In genomic region chr5:150906053-150907040, GRCm38 (mm10) we compare ENCODE assay signal across 10 mouse cellular contexts. TPM values are rescaled to one million over a fixed set of nuclear protein-coding genes. Genes with fewer than 3 reads are reported as not detected.
A peak's percentile ranks its signal among the peaks of the same experiment; 100 is the strongest.
DNase-seq lines count a peak whose midpoint lies in the region; ATAC-seq and TF ChIP-seq lines count a peak whose summit lies in the region.
"Had no signal": no experiment of that assay in that cellular context is flagged by ENCODE, and none has a peak within 500 bp of the region (broad histone marks: within the 10 kb centered on the region; RNA-seq: fewer than 3 reads in every experiment).

No protein-coding gene starts in this region.

- peak; percentile 98 for DNase-seq in brain, embryonic 14.5 days (ENCODE audit: low read depth)
- peak; percentile 96 for DNase-seq in forebrain, embryonic 14.5 days (ENCODE audit: low spot score)
- DNase-seq in layer of hippocampus, postnatal 10 days (ENCODE audit: low spot score in 2 of 2): peak; percentile 38 to 56
- no peak for DNase-seq in gastrocnemius, adult 18-20 months (ENCODE audit: low spot score)
- DNase-seq in ovary, postnatal 10 days (ENCODE audit: low spot score): no peak
- no peak for DNase-seq in kidney, postnatal 4 days

- TF ChIP-seq POLR2A in brain, embryonic 14.5 days (IDR thresholded peaks at IDR 0.05; ENCODE audit: borderline replicate concordance, extremely low read depth, insufficient read depth, insufficient read length, poor library complexity, severe bottlenecking): no peak

- H3K27me3 ChIP-seq in forebrain, embryonic 14.5 days (replicated peaks; ENCODE audit: control insufficient read depth, insufficient read depth, low read length): no peaks in the 10 kb centered on the region
- no peaks in the 10 kb centered on the region for H3K27me3 ChIP-seq in neural tube, embryonic 13.5 days
- H3K27me3 ChIP-seq: lung, embryonic 15.5 days; Patski had no signal

- peak overlapping the region; percentile 8; the same call in 1 of the 2 replicates for H3K4me3 ChIP-seq in forebrain, embryonic 14.5 days (ENCODE audit: low read depth, low read length)
- peak overlapping the region; percentile 10; the same call in 1 of the 2 replicates for H3K4me3 ChIP-seq in neural tube, embryonic 13.5 days
- H3K4me3 ChIP-seq: lung, embryonic 15.5 days had no signal

- H3K27ac ChIP-seq in forebrain, embryonic 14.5 days (ENCODE audit: low read depth, low read length): peak overlapping the region; percentile 93
- peak overlapping the region; percentile 93 for H3K27ac ChIP-seq in neural tube, embryonic 13.5 days (replicated peaks)
- H3K27ac ChIP-seq: lung, embryonic 15.5 days had no signal

- 7% methylated on average over 9 of the region's 9 CpGs for WGBS in forebrain, embryonic 14.5 days
- 13% methylated on average over 9 of the region's 9 CpGs for WGBS in neural tube, embryonic 13.5 days

- H3K9ac ChIP-seq in forebrain, embryonic 14.5 days (ENCODE audit: low read length): peak overlapping the region; percentile 35; the same call in 1 of the 2 replicates
- H3K9ac ChIP-seq in neural tube, embryonic 13.5 days: peak overlapping the region; percentile 60
- H3K9ac ChIP-seq: lung, embryonic 15.5 days had no signal

- ATAC-seq in forebrain, embryonic 14.5 days: peak; percentile 98
- peak; percentile 98 for ATAC-seq in neural tube, embryonic 13.5 days (ENCODE audit: low read depth)
- no peak for ATAC-seq in activated CD4-positive, CD25-positive, alpha-beta regulatory T cell, adult 4 months
- ATAC-seq: Patski had no signal

- no peak for TF ChIP-seq CTCF in brain, embryonic 14.5 days (IDR thresholded peaks at IDR 0.05; ENCODE audit: borderline replicate concordance, extremely low read depth, insufficient read depth, insufficient read length)

- H3K4me1 ChIP-seq in forebrain, embryonic 14.5 days (ENCODE audit: control insufficient read depth, insufficient read depth, low read length): peaks cover 14% of the 10 kb centered on the region
- H3K4me1 ChIP-seq in neural tube, embryonic 13.5 days (replicated peaks): peaks cover 26% of the 10 kb centered on the region
- H3K4me1 ChIP-seq: lung, embryonic 15.5 days had no signal

- 0 out of 2 replicates have a peak, but pooled peaks cover 3% of the 10 kb centered on the region for H3K9me3 ChIP-seq in forebrain, embryonic 14.5 days (replicated peaks; ENCODE audit: control insufficient read depth, low read length)
- no peaks in the 10 kb centered on the region for H3K9me3 ChIP-seq in neural tube, embryonic 13.5 days
- H3K9me3 ChIP-seq: lung, embryonic 15.5 days had no signal

- H3K4me2 ChIP-seq in forebrain, embryonic 14.5 days (ENCODE audit: low read length): peak overlapping the region; percentile 43
- H3K4me2 ChIP-seq in neural tube, embryonic 13.5 days: peak overlapping the region; percentile 40
- H3K4me2 ChIP-seq: lung, embryonic 15.5 days had no signal

- H3K36me3 ChIP-seq in forebrain, embryonic 14.5 days (ENCODE audit: control insufficient read depth, insufficient read depth, low read length): no peaks in the 10 kb centered on the region
- H3K36me3 ChIP-seq in neural tube, embryonic 13.5 days: no peaks in the 10 kb centered on the region
- H3K36me3 ChIP-seq: lung, embryonic 15.5 days had no signal

RNA-seq across cellular contexts. Expression of gene Kl, which starts 46.1 kb away (rescaled TPM):
- 0.30 and 0.90 TPM in 2 replicates for polyA plus RNA-seq in brain, embryonic 14.5 days (2012; rRNA removed)
- 0.20 and 0.41 TPM in 2 replicates for polyA plus RNA-seq in forebrain, embryonic 14.5 days (2014; fragmentation: Nextera tagmentation; extraction: Ambion mirVana)
- 1 to 10 TPM; 3.9 to 5.1 TPM for total RNA-seq in layer of hippocampus, postnatal 10 days (2021)
- 0.46 and 0.58 TPM in 2 replicates for polyA plus RNA-seq in neural tube, embryonic 13.5 days (2015; fragmentation: Nextera tagmentation; extraction: Ambion mirVana)
- under 1 TPM; 0.38 to 0.43 TPM for total RNA-seq in gastrocnemius, adult 18-20 months (2021)
- under 1 TPM in 1 of 2 experiments, not detected in 1; 0.08 TPM for polyA plus RNA-seq in activated CD4-positive, CD25-positive, alpha-beta regulatory T cell, adult 4 months (2017; shearing (Covaris generic))

Comparison
In these comparisons a context has a peak if more than half of its experiments do, and no peak if none do; other contexts are left out.
1. DNase-seq: peak in brain, embryonic 14.5 days (single experiment), forebrain, embryonic 14.5 days (single experiment) and layer of hippocampus, postnatal 10 days (2 of 2); none in gastrocnemius, adult 18-20 months (single experiment), ovary, postnatal 10 days (single experiment) and kidney, postnatal 4 days (0 of 2).